Mouse (Mus musculus): ENCODE results near the gene Camkmt. TPM values are rescaled to one million over a fixed set of nuclear protein-coding genes. Genes with fewer than 3 reads are reported as not detected.

The Camkmt gene
- polyA plus RNA-seq, 2 experiments from 2014 or later, result 6.6 to 7.6 TPM

DNA sequence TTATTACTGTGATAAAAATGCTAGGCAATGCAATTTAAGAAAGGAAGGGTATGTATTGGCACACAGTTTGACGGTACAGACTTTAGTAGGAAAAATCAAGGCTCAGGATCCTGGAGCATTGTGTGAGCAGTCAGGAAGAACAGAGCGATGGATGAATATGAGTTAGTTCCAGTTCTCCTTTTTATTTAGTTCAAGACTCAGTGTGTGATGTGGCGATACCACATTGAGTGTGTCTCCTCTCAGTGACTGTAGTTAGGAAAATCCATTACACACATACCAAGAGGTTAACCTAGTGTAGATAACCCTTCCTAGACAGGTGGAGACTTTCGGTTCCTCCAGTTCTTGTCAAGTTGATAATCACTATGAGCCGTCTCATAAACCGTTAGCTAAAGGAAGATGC, 1.4 kb downstream of the Camkmt start:
- no peak for ATAC-seq

DNA sequence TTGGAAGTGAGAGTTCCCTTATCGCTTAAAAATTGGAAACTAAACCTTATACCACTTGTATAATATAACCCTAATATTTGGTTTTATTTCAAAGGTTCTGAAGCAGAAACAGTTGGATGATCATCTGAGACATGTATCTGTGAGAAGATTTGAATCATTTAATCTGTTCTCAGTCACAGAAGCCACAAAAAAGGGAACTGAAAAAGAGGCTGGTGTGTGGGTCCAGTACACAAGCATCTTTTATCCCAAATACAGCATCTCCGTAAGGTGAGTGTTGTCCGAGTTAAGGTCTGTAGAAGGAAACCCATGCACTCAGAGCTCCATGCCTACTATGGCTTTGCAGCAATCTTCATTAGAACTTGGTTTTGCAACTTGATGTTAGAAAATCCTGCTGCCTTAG, 6.0 kb downstream of the Camkmt start:
- no peak for ATAC-seq

- no peak for ATAC-seq
These were observed 8.4 kb downstream of the Camkmt start for GRCm38 (mm10) chr17:85098677-85099323.

- ATAC-seq, result no peak
These were observed 9.9 kb downstream of the Camkmt start for GRCm38 (mm10) chr17:85100232-85100631.

DNA sequence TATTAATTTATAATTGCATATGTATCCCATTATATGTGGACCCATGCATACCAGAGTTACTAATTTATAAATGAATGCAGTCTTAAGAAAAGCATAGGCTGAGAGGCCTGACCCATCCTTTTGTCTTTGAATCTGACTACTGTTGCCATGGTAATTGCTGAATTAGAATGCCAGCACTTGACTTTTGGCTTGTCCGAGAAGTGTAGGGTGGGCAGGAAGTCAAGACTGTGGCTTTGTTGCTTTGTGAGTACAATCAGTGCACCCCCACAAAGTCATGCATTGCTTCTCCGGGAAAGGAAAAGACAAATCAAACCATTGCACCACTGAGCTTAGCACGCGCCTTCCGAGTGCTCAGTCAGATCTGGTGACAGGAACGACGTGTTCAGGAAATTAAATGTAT, 11.4 kb downstream of the Camkmt start:
- ATAC-seq, result no peak

- ATAC-seq, result peak; percentile 36
These were observed 13.0 kb downstream of the Camkmt start for GRCm38 (mm10) chr17:85103310-85103709.

- no peak for ATAC-seq
These were observed 20.3 kb downstream of the Camkmt start for GRCm38 (mm10) chr17:85110640-85111039.

GRCm38 (mm10) chr17:85113441-85113840, 23.1 kb downstream of the Camkmt start:
- no peak for ATAC-seq

- ATAC-seq, result no peak
These were observed 26.3 kb downstream of the Camkmt start for GRCm38 (mm10) chr17:85116643-85117042.

- ATAC-seq, result no peak
These were observed 48.0 kb downstream of the Camkmt start for GRCm38 (mm10) chr17:85138393-85138792.

DNA sequence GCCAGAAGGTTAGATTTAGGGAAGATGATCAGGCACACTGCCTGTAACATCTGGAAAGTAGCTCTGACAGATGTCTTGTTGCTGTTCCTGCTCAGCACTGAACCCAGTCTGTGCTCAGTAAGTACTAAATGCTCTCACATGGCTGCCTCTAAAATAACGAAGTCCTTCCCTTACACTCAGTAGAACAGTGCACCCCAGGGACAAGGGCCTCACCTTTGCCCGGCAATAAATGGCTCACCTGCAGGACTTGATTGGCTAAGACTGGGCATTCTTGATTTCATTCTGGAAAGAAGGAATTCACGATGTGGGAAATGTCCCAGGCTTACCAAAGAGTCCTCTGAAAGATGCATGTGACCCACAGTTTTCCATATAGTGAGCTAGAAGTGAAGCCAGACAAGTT, 51.3 kb downstream of the Camkmt start:
- no peak for ATAC-seq

DNA sequence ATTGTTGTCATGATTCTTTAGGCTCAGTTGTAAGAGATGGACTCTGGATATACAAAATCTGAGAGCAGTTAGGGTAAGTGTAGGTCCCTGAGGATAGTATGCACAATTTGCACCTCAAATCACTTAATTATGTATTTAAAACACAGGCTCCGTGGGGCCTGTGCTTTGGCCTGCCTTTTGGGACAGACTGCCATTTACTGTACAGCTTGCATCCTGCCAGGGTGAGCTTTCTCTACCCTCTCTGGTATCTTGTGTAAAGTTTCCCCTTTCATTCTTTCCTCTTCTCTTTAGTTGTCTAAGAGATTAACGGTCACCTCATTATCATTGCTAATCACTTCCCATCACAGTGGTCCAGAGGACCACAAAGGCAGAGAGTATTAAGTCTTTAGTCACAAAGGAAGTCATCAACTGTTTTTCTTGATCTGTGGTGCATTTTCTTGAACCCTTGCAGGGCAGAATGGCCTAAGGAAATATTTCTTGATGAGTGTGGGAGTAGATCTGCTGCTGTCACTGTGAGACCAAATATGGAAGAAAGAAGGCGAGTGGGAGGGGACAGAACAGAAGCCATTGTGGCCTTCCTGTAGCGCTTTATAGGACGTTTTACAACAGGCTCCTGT, 52.3 kb downstream of the Camkmt start:
- no peak for ATAC-seq

GRCm38 (mm10) chr17:85144141-85144540, 53.8 kb downstream of the Camkmt start:
- no peak for ATAC-seq

GRCm38 (mm10) chr17:85148348-85148747, 58.0 kb downstream of the Camkmt start:
- ATAC-seq, result no peak

DNA sequence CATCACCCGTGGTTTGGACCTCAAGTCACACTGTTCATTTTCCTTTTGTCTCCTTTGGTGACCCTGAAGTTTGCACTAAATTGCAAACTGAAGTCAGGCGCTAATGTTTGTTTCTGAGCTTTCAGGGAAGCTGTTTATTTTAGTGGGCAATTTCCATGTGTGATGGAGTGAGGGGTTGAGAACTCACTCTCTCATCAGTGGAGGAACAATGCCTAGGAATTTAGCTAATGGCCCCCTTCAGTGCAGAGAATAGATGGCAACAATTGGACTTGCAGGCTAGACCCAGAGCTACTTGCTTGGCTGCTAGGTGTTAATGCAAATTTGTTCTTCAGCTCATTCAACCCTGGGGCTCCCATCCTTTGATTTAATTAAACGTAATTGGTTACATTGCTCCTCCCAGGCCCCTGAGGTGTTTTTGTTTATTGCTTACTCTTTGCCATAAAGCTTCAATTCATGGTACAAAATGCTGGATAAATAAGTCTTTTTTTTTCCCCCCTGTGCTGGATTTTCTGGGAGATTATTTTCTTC, 58.9 kb downstream of the Camkmt start:
- no peak for ATAC-seq

DNA sequence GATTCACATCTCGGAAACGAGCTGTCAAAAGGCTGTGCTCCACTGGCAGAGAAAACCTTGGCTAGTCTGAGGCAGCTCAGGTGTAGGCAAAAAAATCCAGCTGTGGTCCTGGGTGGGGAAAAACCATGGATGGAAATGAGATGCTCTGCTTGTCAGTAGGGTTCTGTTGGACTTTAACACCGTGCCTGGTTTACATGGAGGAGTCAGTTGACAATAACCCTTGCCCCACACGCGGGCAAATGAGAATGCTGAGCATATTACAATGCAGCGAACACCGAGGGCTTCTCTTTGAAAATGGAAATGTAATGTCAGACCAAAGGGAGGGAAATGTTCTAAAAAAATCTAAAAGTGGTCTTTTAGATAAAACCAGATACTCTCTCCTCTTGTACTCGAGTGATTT, 60.9 kb downstream of the Camkmt start:
- no peak for ATAC-seq

GRCm38 (mm10) chr17:85158202-85158601, 67.8 kb downstream of the Camkmt start:
- ATAC-seq, result no peak

- no peak for ATAC-seq
These were observed 69.2 kb downstream of the Camkmt start for GRCm38 (mm10) chr17:85159526-85159925.

GRCm38 (mm10) chr17:85160786-85161185, 70.4 kb downstream of the Camkmt start:
- no peak for ATAC-seq

DNA sequence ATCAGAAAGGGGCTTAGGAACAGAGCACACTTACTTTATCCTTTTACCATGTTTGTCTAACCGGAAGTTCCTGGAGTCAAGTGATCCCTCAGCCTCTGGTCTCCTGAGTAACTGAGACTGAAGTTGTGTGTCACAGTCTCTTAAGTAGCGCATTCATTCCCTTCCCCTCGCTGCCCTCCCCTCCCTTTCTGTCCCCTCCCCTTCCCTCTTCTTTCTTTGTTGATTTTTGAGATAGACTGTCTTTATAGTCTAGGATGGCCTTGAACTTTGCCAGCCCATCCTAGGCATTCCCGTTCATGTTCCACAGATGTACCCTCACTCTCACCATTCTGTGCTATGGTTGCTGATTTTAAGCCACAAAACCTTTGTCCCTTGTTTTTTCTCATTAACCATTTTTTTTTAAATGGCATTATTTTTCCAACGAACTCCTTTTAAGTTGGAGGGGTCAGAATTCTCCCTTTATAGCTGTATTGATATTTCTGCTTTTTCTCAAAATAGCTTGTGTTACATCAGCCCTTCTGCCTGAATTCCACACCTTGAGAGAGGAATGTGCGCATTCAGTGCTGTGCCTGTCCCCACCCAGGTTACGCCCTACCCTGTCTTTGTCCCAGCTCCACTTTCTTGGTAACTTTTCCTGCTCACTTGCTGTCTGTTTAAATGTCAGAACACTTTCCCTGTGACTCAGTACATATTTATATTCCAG, 72.4 kb downstream of the Camkmt start:
- no peak for ATAC-seq

GRCm38 (mm10) chr17:85163272-85163610, 72.9 kb downstream of the Camkmt start:
- ATAC-seq, result no peak

- no peak for ATAC-seq
These were observed 78.4 kb downstream of the Camkmt start for GRCm38 (mm10) chr17:85168761-85169160.

DNA sequence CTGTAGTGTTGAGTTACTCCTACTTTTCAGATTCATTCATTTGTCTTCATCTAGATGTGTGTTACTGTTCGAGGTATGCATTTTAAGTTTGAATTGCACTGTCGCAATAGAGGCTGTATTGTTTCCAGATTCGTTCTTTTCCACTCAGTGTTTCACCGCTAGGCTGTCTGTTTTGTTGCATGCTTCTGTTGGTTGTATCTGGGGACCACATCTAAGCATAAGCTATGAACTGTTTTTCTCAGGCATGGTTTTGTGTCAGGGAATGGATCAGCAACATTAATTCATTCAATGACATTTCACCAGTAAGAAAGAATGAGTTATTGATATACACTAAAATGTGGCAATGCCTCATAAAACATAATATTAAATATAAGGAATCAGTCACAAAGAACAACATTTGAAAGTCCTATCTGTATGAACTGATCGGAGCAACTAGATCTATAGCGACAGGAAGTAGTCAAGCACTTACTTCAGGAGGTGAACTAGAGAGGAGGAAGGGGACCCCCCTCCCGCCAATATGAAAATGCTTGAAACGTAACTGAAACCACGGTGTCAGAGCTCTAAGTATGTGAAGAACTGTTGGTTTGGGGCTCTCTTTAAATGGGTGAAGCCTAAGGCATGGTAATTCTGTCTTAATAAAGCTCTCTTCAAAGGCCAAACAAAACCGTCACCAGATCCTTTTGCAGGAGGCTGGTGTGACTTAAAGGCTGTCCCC, 80.3 kb downstream of the Camkmt start:
- peak; percentile 97 for ATAC-seq

All from activated CD4-positive, CD25-positive, alpha-beta regulatory T cell, adult 4 months (primary cell).